ENCODE assay signal across 13 mouse cellular contexts in the genomic region with DNA sequence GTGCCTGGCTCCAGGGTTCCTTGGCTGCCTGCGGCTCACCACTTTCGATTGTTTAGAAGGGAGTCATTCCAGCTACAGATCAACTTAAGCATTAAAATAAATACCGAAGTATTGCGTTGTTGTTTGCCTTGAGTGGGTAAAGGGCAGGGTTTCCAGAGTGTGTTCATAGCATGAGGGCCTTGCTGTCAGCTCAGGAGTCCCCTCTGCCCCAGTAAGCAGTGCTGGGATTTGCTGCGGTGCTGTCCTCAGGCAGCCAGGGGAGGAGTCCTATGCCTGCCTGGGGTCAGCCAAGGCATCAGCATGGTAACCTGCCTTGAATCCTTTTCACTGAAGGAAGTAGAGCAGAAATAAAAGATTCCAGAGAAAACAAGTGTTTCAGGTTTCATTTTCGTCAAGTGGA. TPM values are rescaled to one million over a fixed set of nuclear protein-coding genes. Genes with fewer than 3 reads are reported as not detected.
DNase-seq lines count a peak whose midpoint lies in the region; ATAC-seq and TF ChIP-seq lines count a peak whose summit lies in the region.
"Had no signal": no experiment of that assay in that cellular context is flagged by ENCODE, and none has a peak within 500 bp of the region (broad histone marks: within the 10 kb centered on the region; RNA-seq: fewer than 3 reads in every experiment).

No protein-coding gene starts in this region.

- peak overlapping the region; percentile 7; the same call in 1 of the 2 replicates for H3K27ac ChIP-seq in hindbrain, postnatal 0 days
- no peak overlapping the region for H3K27ac ChIP-seq in hindbrain, embryonic 14.5 days
- H3K27ac ChIP-seq in kidney, postnatal 0 days: 0 out of 2 replicates have a peak overlapping the region, but pooled peaks have one; percentile 15
- H3K27ac ChIP-seq in forebrain, embryonic 12.5 days: no peak overlapping the region
- H3K27ac ChIP-seq in midbrain, embryonic 10.5 days (replicated peaks): no peak overlapping the region
- H3K27ac ChIP-seq: forebrain, embryonic 15.5 days; limb, embryonic 13.5 days had no signal

- H3K9ac ChIP-seq in hindbrain, postnatal 0 days (replicated peaks; ENCODE audit: low read length): no peak overlapping the region
- H3K9ac ChIP-seq in hindbrain, embryonic 14.5 days: no peak overlapping the region
- no peak overlapping the region for H3K9ac ChIP-seq in kidney, postnatal 0 days (ENCODE audit: low read depth, low read length)
- H3K9ac ChIP-seq in forebrain, embryonic 12.5 days: no peak overlapping the region
- H3K9ac ChIP-seq: forebrain, embryonic 15.5 days; limb, embryonic 13.5 days had no signal

- H3K9me3 ChIP-seq in hindbrain, postnatal 0 days (ENCODE audit: low read length): no peaks in the 10 kb centered on the region
- H3K9me3 ChIP-seq in hindbrain, embryonic 14.5 days (ENCODE audit: control insufficient read depth, low read length): no peaks in the 10 kb centered on the region
- no peaks in the 10 kb centered on the region for H3K9me3 ChIP-seq in kidney, postnatal 0 days (replicated peaks; ENCODE audit: low read length)
- H3K9me3 ChIP-seq in forebrain, embryonic 12.5 days: no peaks in the 10 kb centered on the region
- H3K9me3 ChIP-seq in midbrain, embryonic 10.5 days (replicated peaks): no peaks in the 10 kb centered on the region
- H3K9me3 ChIP-seq: forebrain, embryonic 15.5 days; limb, embryonic 13.5 days had no signal

- DNase-seq in hindbrain, postnatal 0 days (ENCODE audit: low spot score): no peak
- DNase-seq in hindbrain, embryonic 14.5 days (ENCODE audit: low spot score): no peak
- peak; percentile 93 for DNase-seq in Muller cell, postnatal 12 days (ENCODE audit: inconsistent ontology term)
- no peak for DNase-seq in kidney, postnatal 0 days (ENCODE audit: low spot score)
- peak; percentile 78 for DNase-seq in lung, postnatal 36 days
- no peak for DNase-seq in midbrain, embryonic 10.5 days (ENCODE audit: low spot score)
- DNase-seq: midbrain, embryonic 14.5 days had no signal

- no peak overlapping the region for H3K4me2 ChIP-seq in hindbrain, postnatal 0 days (ENCODE audit: low read depth, low read length)
- no peak overlapping the region for H3K4me2 ChIP-seq in hindbrain, embryonic 14.5 days (replicated peaks)
- no peak overlapping the region for H3K4me2 ChIP-seq in kidney, postnatal 0 days (ENCODE audit: low read length)
- H3K4me2 ChIP-seq in forebrain, embryonic 12.5 days: no peak overlapping the region
- H3K4me2 ChIP-seq: forebrain, embryonic 15.5 days; limb, embryonic 13.5 days had no signal

- WGBS in hindbrain, postnatal 0 days: 86% methylated on average over 6 of the region's 6 CpGs
- whole genome bisulfite sequencing in hindbrain, embryonic 14.5 days: 86% methylated on average over 6 of the region's 6 CpGs
- 63% methylated on average over 6 of the region's 6 CpGs for WGBS in kidney, postnatal 0 days
- WGBS in forebrain, embryonic 12.5 days: 90% methylated on average over 6 of the region's 6 CpGs
- 81% methylated on average over 6 of the region's 6 CpGs for WGBS in midbrain, embryonic 10.5 days

- no peak for ATAC-seq in hindbrain, postnatal 0 days
- no peak for ATAC-seq in hindbrain, embryonic 14.5 days (ENCODE audit: low FRiP score)
- ATAC-seq in kidney, postnatal 0 days (replicated peaks; ENCODE audit: low FRiP score, low read depth): peak; percentile 62; the same call in 1 of the 2 replicates
- ATAC-seq in forebrain, embryonic 12.5 days (ENCODE audit: low FRiP score): no peak
- no peak for ATAC-seq in frontal cortex, adult (ENCODE audit: low TSS enrichment)
- ATAC-seq: forebrain, embryonic 15.5 days had no signal

- no peak overlapping the region for H3K4me3 ChIP-seq in hindbrain, postnatal 0 days (ENCODE audit: low read length)
- no peak overlapping the region for H3K4me3 ChIP-seq in hindbrain, embryonic 14.5 days (replicated peaks; ENCODE audit: low read length)
- no peak overlapping the region for H3K4me3 ChIP-seq in kidney, postnatal 0 days (replicated peaks; ENCODE audit: low read depth, low read length)
- no peak overlapping the region for H3K4me3 ChIP-seq in forebrain, embryonic 12.5 days (replicated peaks)
- no peak overlapping the region for H3K4me3 ChIP-seq in midbrain, embryonic 10.5 days
- H3K4me3 ChIP-seq: forebrain, embryonic 15.5 days; limb, embryonic 13.5 days had no signal

- no peak for TF ChIP-seq CTCF in hindbrain, postnatal 0 days (IDR thresholded peaks at IDR 0.05; ENCODE audit: low read depth)
- no peak for TF ChIP-seq CTCF in kidney, postnatal 0 days (IDR thresholded peaks at IDR 0.05; ENCODE audit: low read depth)

- no peaks in the 10 kb centered on the region for H3K27me3 ChIP-seq in hindbrain, postnatal 0 days (ENCODE audit: insufficient read depth, low read length)
- no peaks in the 10 kb centered on the region for H3K27me3 ChIP-seq in hindbrain, embryonic 14.5 days (ENCODE audit: control insufficient read depth, insufficient read depth, low read length)
- no peaks in the 10 kb centered on the region for H3K27me3 ChIP-seq in kidney, postnatal 0 days (ENCODE audit: insufficient read depth, low read length)
- H3K27me3 ChIP-seq in forebrain, embryonic 12.5 days: no peaks in the 10 kb centered on the region
- no peaks in the 10 kb centered on the region for H3K27me3 ChIP-seq in midbrain, embryonic 10.5 days (ENCODE audit: low read depth, poor library complexity, severe bottlenecking)
- H3K27me3 ChIP-seq: forebrain, embryonic 15.5 days; limb, embryonic 13.5 days had no signal

- H3K36me3 ChIP-seq in hindbrain, postnatal 0 days (ENCODE audit: insufficient read depth, low read length): no peaks in the 10 kb centered on the region
- H3K36me3 ChIP-seq in hindbrain, embryonic 14.5 days (replicated peaks; ENCODE audit: control insufficient read depth, insufficient read depth): no peaks in the 10 kb centered on the region
- H3K36me3 ChIP-seq in kidney, postnatal 0 days (ENCODE audit: insufficient read depth, low read length): no peaks in the 10 kb centered on the region
- no peaks in the 10 kb centered on the region for H3K36me3 ChIP-seq in forebrain, embryonic 12.5 days (replicated peaks)
- H3K36me3 ChIP-seq in midbrain, embryonic 10.5 days: no peaks in the 10 kb centered on the region
- H3K36me3 ChIP-seq: forebrain, embryonic 15.5 days; limb, embryonic 13.5 days had no signal

- no peaks in the 10 kb centered on the region for H3K4me1 ChIP-seq in hindbrain, postnatal 0 days (ENCODE audit: insufficient read depth, low read length)
- no peaks in the 10 kb centered on the region for H3K4me1 ChIP-seq in hindbrain, embryonic 14.5 days (replicated peaks; ENCODE audit: control insufficient read depth, insufficient read depth, low read length)
- H3K4me1 ChIP-seq in kidney, postnatal 0 days (replicated peaks; ENCODE audit: insufficient read depth, low read length): peaks cover 27% of the 10 kb centered on the region
- peaks cover 4% of the 10 kb centered on the region; the same call in 1 of the 2 replicates for H3K4me1 ChIP-seq in forebrain, embryonic 12.5 days
- H3K4me1 ChIP-seq in midbrain, embryonic 10.5 days: peaks cover 10% of the 10 kb centered on the region
- H3K4me1 ChIP-seq: forebrain, embryonic 15.5 days had no signal

RNA-seq across cellular contexts. Expression of gene Irak2, which starts 18.6 kb away (rescaled TPM):
- 12.1 and 13.9 TPM in 2 replicates for total RNA-seq in hindbrain, postnatal 0 days (2014; rRNA removed)
- 4.6 and 4.8 TPM in 2 replicates for polyA plus RNA-seq in hindbrain, postnatal 0 days (2015; fragmentation: Nextera tagmentation; extraction: Ambion mirVana)
- 0.95 and 1.4 TPM in 2 replicates for polyA plus RNA-seq in hindbrain, embryonic 14.5 days (2014; fragmentation: Nextera tagmentation; extraction: Ambion mirVana)
- polyA plus RNA-seq in kidney, postnatal 0 days (2015; fragmentation: Nextera tagmentation; extraction: Ambion mirVana): 5.3 and 6.7 TPM in 2 replicates
- polyA plus RNA-seq in forebrain, embryonic 12.5 days (2016; fragmentation: Nextera tagmentation; extraction: Ambion mirVana): 0.63 and 1.6 TPM in 2 replicates
- polyA plus RNA-seq in midbrain, embryonic 10.5 days (2016; fragmentation: Nextera tagmentation; extraction: Ambion mirVana): 2.6 and 3.0 TPM in 2 replicates

RNA-seq across cellular contexts. Expression of gene Vhl, which starts 33.1 kb away (rescaled TPM):
- total RNA-seq in hindbrain, postnatal 0 days (2014; rRNA removed): 95.7 and 95.9 TPM in 2 replicates
- 65.4 and 66.8 TPM in 2 replicates for polyA plus RNA-seq in hindbrain, postnatal 0 days (2015; fragmentation: Nextera tagmentation; extraction: Ambion mirVana)
- polyA plus RNA-seq in hindbrain, embryonic 14.5 days (2014; fragmentation: Nextera tagmentation; extraction: Ambion mirVana): 86.5 and 96.9 TPM in 2 replicates
- 33.5 and 36.9 TPM in 2 replicates for polyA plus RNA-seq in kidney, postnatal 0 days (2015; fragmentation: Nextera tagmentation; extraction: Ambion mirVana)
- polyA plus RNA-seq in forebrain, embryonic 12.5 days (2016; fragmentation: Nextera tagmentation; extraction: Ambion mirVana): 54.9 and 61.8 TPM in 2 replicates
- 44.4 and 45.5 TPM in 2 replicates for polyA plus RNA-seq in midbrain, embryonic 10.5 days (2016; fragmentation: Nextera tagmentation; extraction: Ambion mirVana)

RNA-seq across cellular contexts. Expression of gene Tatdn2, which starts 40.0 kb away (rescaled TPM):
- 52.2 and 55.5 TPM in 2 replicates for total RNA-seq in hindbrain, postnatal 0 days (2014; rRNA removed)
- polyA plus RNA-seq in hindbrain, postnatal 0 days (2015; fragmentation: Nextera tagmentation; extraction: Ambion mirVana): 0.89 and 1.6 TPM in 2 replicates
- 2.2 and 2.4 TPM in 2 replicates for polyA plus RNA-seq in hindbrain, embryonic 14.5 days (2014; fragmentation: Nextera tagmentation; extraction: Ambion mirVana)
- 0.78 and 0.95 TPM in 2 replicates for polyA plus RNA-seq in kidney, postnatal 0 days (2015; fragmentation: Nextera tagmentation; extraction: Ambion mirVana)
- polyA plus RNA-seq in forebrain, embryonic 12.5 days (2016; fragmentation: Nextera tagmentation; extraction: Ambion mirVana): 0.94 and 0.96 TPM in 2 replicates
- polyA plus RNA-seq in midbrain, embryonic 10.5 days (2016; fragmentation: Nextera tagmentation; extraction: Ambion mirVana): 0.54 and 0.76 TPM in 2 replicates

RNA-seq across cellular contexts. Expression of gene Brk1, which starts 52.3 kb away (rescaled TPM):
- total RNA-seq in hindbrain, postnatal 0 days (2014; rRNA removed): 179 and 211 TPM in 2 replicates
- polyA plus RNA-seq in hindbrain, postnatal 0 days (2015; fragmentation: Nextera tagmentation; extraction: Ambion mirVana): 295 TPM in 2 replicates
- 261 and 267 TPM in 2 replicates for polyA plus RNA-seq in hindbrain, embryonic 14.5 days (2014; fragmentation: Nextera tagmentation; extraction: Ambion mirVana)
- 236 and 242 TPM in 2 replicates for polyA plus RNA-seq in kidney, postnatal 0 days (2015; fragmentation: Nextera tagmentation; extraction: Ambion mirVana)
- polyA plus RNA-seq in forebrain, embryonic 12.5 days (2016; fragmentation: Nextera tagmentation; extraction: Ambion mirVana): 189 and 194 TPM in 2 replicates
- polyA plus RNA-seq in midbrain, embryonic 10.5 days (2016; fragmentation: Nextera tagmentation; extraction: Ambion mirVana): 210 and 217 TPM in 2 replicates

RNA-seq across cellular contexts. Expression of gene Fancd2os, which starts 56.3 kb away (rescaled TPM):
- 0.54 TPM in 1 of 2 replicates, not detected in the other for total RNA-seq in hindbrain, postnatal 0 days (2014; rRNA removed)
- polyA plus RNA-seq in hindbrain, postnatal 0 days (2015; fragmentation: Nextera tagmentation; extraction: Ambion mirVana): not detected in 2 replicates
- polyA plus RNA-seq in hindbrain, embryonic 14.5 days (2014; fragmentation: Nextera tagmentation; extraction: Ambion mirVana): not detected in 2 replicates
- 1.6 TPM in 2 replicates for polyA plus RNA-seq in kidney, postnatal 0 days (2015; fragmentation: Nextera tagmentation; extraction: Ambion mirVana)
- polyA plus RNA-seq in forebrain, embryonic 12.5 days (2016; fragmentation: Nextera tagmentation; extraction: Ambion mirVana): 0.28 and 0.35 TPM in 2 replicates
- 0.17 and 0.52 TPM in 2 replicates for polyA plus RNA-seq in midbrain, embryonic 10.5 days (2016; fragmentation: Nextera tagmentation; extraction: Ambion mirVana)
- total RNA-seq: neutrophil, adult 5-6 weeks had no signal
- polyA plus RNA-seq: large intestine, adult 2 months; limb, embryonic 13.5 days; midbrain, embryonic 14.5 days had no signal

Comparison
In these comparisons a context has a peak if more than half of its experiments do, and no peak if none do; other contexts are left out.
1. H3K27ac ChIP-seq: peak in hindbrain, postnatal 0 days (single experiment) and kidney, postnatal 0 days (single experiment); none in hindbrain, embryonic 14.5 days (single experiment), forebrain, embryonic 12.5 days (single experiment) and midbrain, embryonic 10.5 days (single experiment).
2. DNase-seq: peak in Muller cell, postnatal 12 days (single experiment) and lung, postnatal 36 days (single experiment); none in hindbrain, postnatal 0 days (single experiment), hindbrain, embryonic 14.5 days (single experiment), kidney, postnatal 0 days (single experiment) and midbrain, embryonic 10.5 days (single experiment).